Mouse (Mus musculus): Measurements from ENCODE around the gene Ccnd2.

The Ccnd2 gene

DNA sequence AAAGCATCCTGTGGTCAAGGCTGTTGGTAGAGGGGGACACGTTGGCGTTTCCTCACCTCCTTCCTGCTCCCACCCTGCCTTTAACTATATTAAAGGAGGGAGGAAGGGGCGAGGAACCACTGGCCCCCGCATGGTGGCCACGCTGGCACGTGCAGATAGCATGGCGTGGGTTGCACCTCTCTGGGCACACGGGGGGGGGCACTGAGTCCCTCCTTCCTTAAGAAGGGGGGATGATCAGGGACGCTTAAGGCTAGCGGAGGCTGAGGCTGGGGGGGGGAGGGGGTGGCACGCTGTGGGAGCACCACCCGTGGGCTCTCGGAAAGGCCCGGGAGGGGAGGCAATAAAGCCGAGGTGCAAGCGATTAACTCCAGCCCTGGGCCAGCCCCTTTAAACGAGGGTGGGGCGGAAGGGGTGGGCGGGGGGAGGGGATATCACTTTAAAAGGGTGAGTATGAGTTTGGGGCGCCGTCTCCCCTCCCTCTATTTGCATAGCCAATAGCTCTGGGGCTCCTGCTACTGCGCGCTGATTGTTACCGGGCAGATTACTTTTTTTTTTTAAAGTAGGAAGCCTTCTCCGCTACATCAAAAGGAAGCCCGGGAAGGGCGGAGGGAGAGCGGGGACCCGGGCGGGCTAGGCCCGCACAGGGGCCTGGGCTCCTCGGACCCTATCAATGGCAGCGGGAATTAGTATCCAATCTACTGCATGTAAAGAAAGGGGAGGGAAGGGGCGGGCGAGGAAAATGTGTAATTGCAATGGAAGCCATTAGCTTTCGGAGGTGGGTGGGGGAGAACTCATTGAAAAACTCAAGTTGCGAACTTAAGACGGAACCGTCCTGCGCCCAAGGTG, at the start of gene Ccnd2:
TSS of gene Ccnd2 (minus strand) at position 88 of the 846 bp plus-strand sequence.
- no peak for TF ChIP-seq GATA4 (IDR thresholded peaks at IDR 0.05; ENCODE audit: insufficient replicate concordance, low read length)

DNA sequence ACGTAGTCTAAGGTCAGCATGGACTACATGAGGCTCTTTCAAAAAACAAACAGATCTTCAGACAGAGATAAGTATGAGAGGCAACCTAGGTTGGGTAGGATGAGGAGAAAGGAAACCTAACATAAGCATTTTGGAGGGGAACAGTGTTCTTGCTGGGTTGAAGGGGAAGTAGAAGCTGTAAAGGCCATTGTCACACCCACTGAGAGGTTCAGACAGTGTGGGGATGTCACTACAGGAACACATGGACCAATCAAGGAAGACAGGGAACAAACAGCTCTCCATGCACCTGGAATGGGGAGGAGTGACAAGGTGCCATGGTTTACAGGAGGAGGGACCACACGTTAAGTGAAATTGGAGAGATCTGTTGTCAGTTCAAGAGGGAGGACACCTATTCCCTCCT, 45.0 kb upstream of the Ccnd2 start:
- no peak for TF ChIP-seq GATA4 (IDR thresholded peaks at IDR 0.05; ENCODE audit: insufficient replicate concordance, low read length)

GRCm38 (mm10) chr6:127181296-127181695, 29.3 kb upstream of the Ccnd2 start:
- TF ChIP-seq GATA4 (IDR thresholded peaks at IDR 0.05; ENCODE audit: insufficient replicate concordance, low read length), result no peak

- TF ChIP-seq GATA4 (IDR thresholded peaks at IDR 0.05; ENCODE audit: insufficient replicate concordance, low read length), result no peak
Observed at GRCm38 (mm10) chr6:127179056-127179759, 27.2 kb upstream of the Ccnd2 start.

DNA sequence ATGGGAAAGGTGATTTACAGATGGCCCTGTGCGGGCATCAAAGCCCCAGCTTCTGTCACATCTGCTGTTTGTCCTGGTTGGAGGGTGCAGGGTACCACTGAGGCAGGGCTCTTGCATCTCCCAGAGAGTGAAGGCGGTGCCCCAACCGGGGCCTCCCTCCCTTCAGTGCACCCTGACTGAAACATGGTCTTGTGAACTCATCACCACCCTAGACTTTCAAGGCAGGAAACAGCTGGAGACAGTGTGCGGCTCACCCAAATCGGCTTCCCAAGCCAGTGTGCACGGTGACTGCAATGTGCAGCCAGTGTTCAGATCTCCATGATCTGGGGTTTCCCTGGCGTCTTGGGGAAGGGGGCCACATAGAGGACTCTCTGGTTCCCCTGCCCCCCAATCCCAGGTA, 26.0 kb upstream of the Ccnd2 start:
- no peak for TF ChIP-seq GATA4 (IDR thresholded peaks at IDR 0.05; ENCODE audit: insufficient replicate concordance, low read length)

DNA sequence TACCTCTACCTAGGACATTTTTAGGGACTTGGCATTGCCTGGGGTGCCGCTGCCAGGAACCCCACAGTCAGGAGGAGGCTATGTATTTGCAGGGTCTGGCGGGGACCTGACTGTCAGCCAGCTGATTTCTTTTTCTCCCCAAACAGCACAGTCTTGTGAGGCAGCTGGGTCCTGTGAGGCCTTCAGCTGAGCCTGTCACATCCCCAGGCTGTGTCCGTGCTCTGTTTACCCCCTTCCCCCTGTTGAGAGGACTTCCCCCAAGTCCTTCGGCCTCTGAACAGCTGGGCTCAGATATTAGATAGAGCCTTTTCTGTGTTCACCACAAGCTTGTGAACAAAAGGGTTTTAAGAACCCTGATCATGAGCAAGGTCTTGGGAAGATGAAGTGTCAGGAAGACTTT, 25.4 kb upstream of the Ccnd2 start:
- no peak for TF ChIP-seq GATA4 (IDR thresholded peaks at IDR 0.05; ENCODE audit: insufficient replicate concordance, low read length)

- no peak for TF ChIP-seq GATA4 (IDR thresholded peaks at IDR 0.05; ENCODE audit: insufficient replicate concordance, low read length)
Observed at GRCm38 (mm10) chr6:127172461-127172860, 20.5 kb upstream of the Ccnd2 start.

- no peak for TF ChIP-seq GATA4 (IDR thresholded peaks at IDR 0.05; ENCODE audit: insufficient replicate concordance, low read length)
Observed at GRCm38 (mm10) chr6:127170734-127171133, 18.7 kb upstream of the Ccnd2 start.

- no peak for TF ChIP-seq GATA4 (IDR thresholded peaks at IDR 0.05; ENCODE audit: insufficient replicate concordance, low read length)
Observed at GRCm38 (mm10) chr6:127165663-127166062, 13.7 kb upstream of the Ccnd2 start.

DNA sequence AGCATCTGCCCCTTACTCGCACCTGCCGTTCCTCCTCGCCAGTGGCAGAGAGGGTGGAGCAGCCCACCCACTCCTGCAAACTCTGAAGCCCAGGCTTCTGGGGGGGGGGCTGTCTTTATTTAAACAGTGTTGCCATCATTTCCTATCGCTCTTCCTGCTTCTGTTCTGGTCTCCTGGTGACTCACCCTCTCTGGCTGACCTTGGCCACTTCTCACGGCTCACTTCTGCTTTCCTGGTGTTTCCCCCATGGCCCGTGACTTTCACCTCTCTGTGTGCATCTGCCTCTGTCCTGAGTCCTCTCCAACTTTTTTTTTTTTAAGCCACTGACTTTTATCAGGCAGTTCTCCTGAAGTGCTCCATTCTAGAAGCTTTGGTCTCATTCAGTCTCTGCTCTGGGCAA, 10.8 kb upstream of the Ccnd2 start:
- TF ChIP-seq GATA4 (IDR thresholded peaks at IDR 0.05; ENCODE audit: insufficient replicate concordance, low read length), result no peak

- TF ChIP-seq GATA4 (IDR thresholded peaks at IDR 0.05; ENCODE audit: insufficient replicate concordance, low read length), result no peak
Observed at GRCm38 (mm10) chr6:127157321-127157720, 5.3 kb upstream of the Ccnd2 start.

DNA sequence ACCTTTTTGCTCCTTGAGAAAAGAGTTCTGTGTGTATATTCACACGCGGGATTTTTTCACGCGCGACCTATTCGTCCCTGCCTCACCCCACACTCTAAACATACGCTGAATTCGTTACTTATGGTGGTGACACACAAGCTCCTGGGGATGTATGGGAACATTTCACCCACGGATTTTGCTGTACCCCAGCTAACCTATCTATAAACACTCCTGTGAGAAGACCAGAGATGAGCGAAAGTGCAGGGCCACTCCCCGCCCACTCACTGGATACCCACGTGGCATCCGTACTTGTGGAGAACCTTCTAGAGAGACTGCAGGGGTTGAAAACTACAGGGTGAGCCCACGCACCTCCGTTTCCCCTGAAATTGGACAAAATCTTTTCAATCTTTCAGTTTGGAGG, 3.5 kb upstream of the Ccnd2 start:
- TF ChIP-seq GATA4 (IDR thresholded peaks at IDR 0.05; ENCODE audit: insufficient replicate concordance, low read length), result no peak

DNA sequence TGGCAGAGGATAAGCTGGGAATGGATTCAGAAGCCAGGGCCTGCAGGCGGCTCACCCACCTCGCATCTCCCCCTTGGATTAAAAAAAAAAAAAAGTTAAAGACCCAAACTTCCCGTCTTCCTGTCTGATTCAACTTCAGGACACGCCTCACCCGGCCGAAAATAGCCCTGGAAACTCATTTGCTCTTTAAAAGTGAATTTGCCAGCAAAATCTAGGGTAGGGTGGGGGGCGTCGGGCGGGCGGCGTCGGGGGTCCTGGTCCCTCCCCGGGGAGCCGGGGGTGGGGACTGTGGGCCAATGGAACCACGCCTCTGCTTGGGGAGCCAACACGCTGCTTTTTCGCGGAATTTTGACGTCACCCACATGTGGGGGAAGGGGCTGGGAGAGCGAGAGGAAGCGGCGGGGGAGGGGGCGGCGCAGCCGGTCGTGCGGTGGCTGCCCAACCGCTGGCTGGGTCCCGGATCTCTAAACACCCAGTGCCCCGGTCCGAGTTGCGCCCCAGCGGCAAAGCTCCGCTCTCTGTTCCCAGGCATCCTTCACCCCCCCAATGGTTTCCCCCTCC, 2.8 kb upstream of the Ccnd2 start:
- no peak for TF ChIP-seq GATA4 (IDR thresholded peaks at IDR 0.05; ENCODE audit: insufficient replicate concordance, low read length)

DNA sequence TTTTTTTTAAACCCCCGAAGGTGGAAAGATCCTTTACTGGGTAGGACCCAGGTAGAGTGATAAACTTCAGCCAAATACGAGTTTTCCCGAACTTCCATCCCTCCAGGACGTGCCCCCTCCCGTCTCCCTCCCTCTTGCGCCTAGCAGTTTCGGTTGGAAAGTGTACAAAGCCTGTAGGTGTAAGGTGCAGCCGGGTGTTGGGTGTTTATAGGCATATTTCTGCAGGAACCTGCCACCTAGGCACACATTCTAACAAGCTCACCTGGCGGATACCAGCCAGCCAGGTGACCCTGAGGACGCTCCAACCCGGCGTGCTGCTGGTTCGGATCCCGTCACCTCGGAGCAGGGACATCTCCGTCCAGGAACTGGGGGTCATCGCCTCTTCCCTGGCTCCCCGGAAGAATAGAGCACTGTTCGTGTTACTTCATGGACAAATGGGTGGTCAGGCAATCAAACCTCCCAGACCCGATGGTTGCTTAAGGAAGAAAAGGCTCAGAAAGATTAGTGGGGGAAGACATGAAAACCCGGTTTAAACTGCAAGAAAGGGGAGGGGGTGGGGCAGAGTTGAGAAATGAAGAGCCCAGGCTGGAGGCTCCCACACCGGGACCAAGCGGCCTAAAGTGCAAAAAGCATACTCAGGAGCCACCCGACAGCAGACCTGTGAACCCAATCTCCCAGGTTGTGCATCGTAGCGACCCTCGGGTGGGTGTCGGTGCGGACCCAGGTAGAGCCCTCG, 2.1 kb upstream of the Ccnd2 start:
- no peak for TF ChIP-seq GATA4 (IDR thresholded peaks at IDR 0.05; ENCODE audit: insufficient replicate concordance, low read length)

- no peak for TF ChIP-seq GATA4 (IDR thresholded peaks at IDR 0.05; ENCODE audit: insufficient replicate concordance, low read length)
Observed at GRCm38 (mm10) chr6:127153296-127153800, 1.4 kb upstream of the Ccnd2 start.
